Mouse (Mus musculus) ES-Bruce4 (cell line): ENCODE results near the gene Dcst2. TPM values are rescaled to one million over a fixed set of nuclear protein-coding genes. Genes with fewer than 3 reads are reported as not detected.

Experiments used
- H3K27ac ChIP-seq: 2 replicates; pipeline ENCODE4 v1.5.1; 2012; ENCODE audit warnings: low read length, inconsistent platforms; ENCODE audit not compliant: insufficient read depth
- H3K27me3 ChIP-seq: 2 replicates; pipeline ENCODE4 v1.6.1; 2012; ENCODE audit warnings: mild to moderate bottlenecking, low read length, inconsistent platforms; ENCODE audit not compliant: control insufficient read depth, poor library complexity, insufficient read depth, severe bottlenecking
- H3K36me3 ChIP-seq: 2 replicates; pipeline ENCODE4 v1.6.1; 2012; ENCODE audit warnings: inconsistent platforms, mild to moderate bottlenecking, low read length, moderate library complexity; ENCODE audit not compliant: control insufficient read depth, poor library complexity, insufficient read depth, severe bottlenecking
- H3K4me1 ChIP-seq: one replicate; pipeline ENCODE4 v1.8.1; 2011; ENCODE audit warnings: low read length; ENCODE audit not compliant: control insufficient read depth, insufficient read depth
- H3K4me3 ChIP-seq: 2 replicates; pipeline ENCODE4 v1.5.1; 2011; ENCODE audit warnings: low read depth, mild to moderate bottlenecking, low read length
- H3K9ac ChIP-seq: 2 replicates; pipeline ENCODE4 v1.6.1; 2012; ENCODE audit warnings: low read depth, mild to moderate bottlenecking, inconsistent platforms; ENCODE audit not compliant: poor library complexity, severe bottlenecking
- H3K9me3 ChIP-seq: replicated peaks from 2 replicates; pipeline ENCODE4 v1.6.1; 2012; ENCODE audit warnings: mild to moderate bottlenecking, low read length, inconsistent platforms; ENCODE audit not compliant: control insufficient read depth, poor library complexity, insufficient read depth, severe bottlenecking
- CTCF ChIP-seq: IDR thresholded peaks from one replicate; pipeline ENCODE4 v1.8.1; 2011; ENCODE audit warnings: low read depth, low read length
- EP300 ChIP-seq: IDR thresholded peaks from 2 replicates; pipeline ENCODE4 v1.6.1; 2011; ENCODE audit warnings: low read depth, low read length; ENCODE audit not compliant: insufficient read depth
- POLR2A ChIP-seq: IDR thresholded peaks from one replicate; pipeline ENCODE4 v1.8.1; 2011; ENCODE audit warnings: low read length; ENCODE audit not compliant: insufficient read depth
- polyA plus RNA-seq: library from polyadenylated mRNA; stranded (reverse); fragments of >200 nt; gene quantifications from 2 replicates; pipeline ENCODE4 v1.2.4, GENCODE M21; 2011; ENCODE audit warnings: low read depth; ENCODE audit not compliant: missing spikeins, insufficient read depth, insufficient read length

Gene Dcst2
- polyA plus RNA-seq, 1 experiment: 0.25 TPM

- Histone ChIP-seq H3K4me1 (no peaks in the 10 kb centered on the region), H3K4me3 (no peak overlapping the region), H3K27me3 (no peaks in the 10 kb centered on the region), H3K36me3 (no peaks in the 10 kb centered on the region), H3K9me3 (no peaks in the 10 kb centered on the region), H3K27ac (no peak overlapping the region), H3K9ac (no peak overlapping the region)
- TF ChIP-seq POLR2A (no peak), EP300 (no peak), CTCF (no peak)
Observed at GRCm38 (mm10) chr3:89406887-89407286, 45.1 kb downstream of the Dcst2 start.

GRCm38 (mm10) chr3:89408448-89408847 lies 46.7 kb downstream of the Dcst2 start:
- Histone ChIP-seq H3K4me3 (peak overlapping the region; percentile 44), H3K9ac (peak overlapping the region; percentile 55), H3K36me3 (no peaks in the 10 kb centered on the region), H3K9me3 (no peaks in the 10 kb centered on the region), H3K4me1 (no peaks in the 10 kb centered on the region), H3K27ac (no peak overlapping the region), H3K27me3 (no peaks in the 10 kb centered on the region)
- TF ChIP-seq EP300: no peak
- TF ChIP-seq CTCF: peak; percentile 31

- H3K9ac ChIP-seq: no peak overlapping the region
- no peak overlapping the region for H3K4me3 ChIP-seq
- H3K9me3 ChIP-seq: no peaks in the 10 kb centered on the region
- peaks cover 10% of the 10 kb centered on the region for H3K36me3 ChIP-seq
- H3K27ac ChIP-seq: no peak overlapping the region
- TF ChIP-seq POLR2A (no peak), CTCF (no peak), EP300 (no peak)
- no peaks in the 10 kb centered on the region for H3K27me3 ChIP-seq
- H3K4me1 ChIP-seq: no peaks in the 10 kb centered on the region
Observed at GRCm38 (mm10) chr3:89409701-89410100, 47.9 kb downstream of the Dcst2 start.

GRCm38 (mm10) chr3:89410864-89411263 lies 49.1 kb downstream of the Dcst2 start:
- Histone ChIP-seq H3K9me3 (no peaks in the 10 kb centered on the region), H3K36me3 (peaks cover 21% of the 10 kb centered on the region), H3K27ac (0 out of 2 replicates have a peak overlapping the region, but pooled peaks have one; percentile 58), H3K27me3 (no peaks in the 10 kb centered on the region), H3K4me1 (no peaks in the 10 kb centered on the region), H3K9ac (peak overlapping the region; percentile 78), H3K4me3 (peak overlapping the region; percentile 98)
- TF ChIP-seq POLR2A (no peak), EP300 (no peak), CTCF (no peak)

GRCm38 (mm10) chr3:89411490-89412393 lies 50.0 kb downstream of the Dcst2 start, which contains the start of gene Flad1:
TSS of gene Flad1 (minus strand) at chr3:89411870.
- peak within 1 kb of the TSS; percentile 91 for H3K9ac ChIP-seq
- TF ChIP-seq POLR2A (no peak), CTCF (no peak), EP300 (no peak)
- no peaks in the 10 kb centered on the region for H3K27me3 ChIP-seq
- H3K4me3 ChIP-seq: peak within 1 kb of the TSS; percentile 98
- no peaks in the 10 kb centered on the region for H3K9me3 ChIP-seq
- no peaks in the 10 kb centered on the region for H3K4me1 ChIP-seq
- peak within 1 kb of the TSS; percentile 89 for H3K27ac ChIP-seq
- peaks cover 26% of the 10 kb centered on the region for H3K36me3 ChIP-seq

- no peak overlapping the region for H3K9ac ChIP-seq
- peaks cover 26% of the 10 kb centered on the region for H3K36me3 ChIP-seq
- no peaks in the 10 kb centered on the region for H3K9me3 ChIP-seq
- no peak overlapping the region for H3K27ac ChIP-seq
- H3K4me1 ChIP-seq: no peaks in the 10 kb centered on the region
- H3K4me3 ChIP-seq: no peak overlapping the region
- TF ChIP-seq EP300: no peak
- no peak for TF ChIP-seq CTCF
- no peak for TF ChIP-seq POLR2A
- no peaks in the 10 kb centered on the region for H3K27me3 ChIP-seq
Observed at GRCm38 (mm10) chr3:89416158-89416557, 54.4 kb downstream of the Dcst2 start.
